Mouse (Mus musculus): Measurements from ENCODE around the gene Tspo.

Gene Tspo

GRCm38 (mm10) chr15:83563327-83563856 lies at the start of gene Tspo, which contains the start of gene Mcat:
Tspo (plus strand) TSS chr15:83563592.
Mcat (minus strand) TSS chr15:83563787.
- DNase-seq: peak; percentile 84

DNA sequence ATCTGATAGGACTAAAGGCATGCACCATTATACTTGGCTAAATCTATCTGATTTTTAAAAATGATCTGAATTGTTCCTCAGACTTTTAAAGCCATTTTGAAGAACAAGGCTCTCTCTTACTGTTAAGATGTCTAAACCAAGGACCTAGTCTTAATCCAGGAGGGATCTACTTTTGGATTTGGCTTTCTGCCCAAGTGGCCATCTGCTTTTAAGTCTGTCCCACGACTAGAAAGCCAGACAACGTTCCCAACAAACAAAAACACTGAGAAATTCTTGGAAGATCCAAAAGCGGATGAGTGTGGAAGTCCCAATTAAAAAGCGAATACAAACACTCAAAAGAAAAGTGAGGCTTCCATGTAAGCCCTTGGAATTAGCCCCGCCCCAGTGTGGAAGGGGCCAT lies 48.4 kb upstream of the Tspo start:
- DNase-seq: no peak

- peak; percentile 74 for DNase-seq
These were observed 45.0 kb upstream of the Tspo start for GRCm38 (mm10) chr15:83518215-83519048.

DNA sequence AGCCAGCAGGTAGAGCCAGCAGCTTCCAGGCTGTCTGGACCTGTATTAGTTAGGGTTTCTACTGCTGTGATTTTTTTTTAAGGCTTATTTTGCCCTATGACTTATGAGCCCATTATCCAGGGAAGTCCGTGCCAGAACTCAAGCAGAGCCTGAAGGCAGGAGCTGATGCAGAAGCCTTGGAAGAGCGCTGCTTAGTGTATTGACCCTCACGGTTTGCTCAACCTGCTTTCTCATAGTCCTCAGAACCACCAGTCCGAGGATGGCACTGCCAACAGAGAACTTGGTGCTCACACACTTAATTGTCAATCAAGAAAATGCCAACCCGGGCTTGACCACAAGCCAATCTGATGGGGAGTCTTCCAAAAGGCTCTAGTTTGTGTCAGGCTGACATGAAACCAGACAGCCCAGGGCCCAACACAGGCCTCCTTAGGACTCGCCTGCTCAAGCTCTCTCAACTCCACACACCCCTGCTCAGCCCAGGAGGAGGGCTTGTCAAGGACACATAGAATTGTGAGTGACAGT lies 42.5 kb upstream of the Tspo start:
- no peak for DNase-seq

- no peak for DNase-seq
These were observed 40.2 kb upstream of the Tspo start for GRCm38 (mm10) chr15:83523196-83523595.

DNA sequence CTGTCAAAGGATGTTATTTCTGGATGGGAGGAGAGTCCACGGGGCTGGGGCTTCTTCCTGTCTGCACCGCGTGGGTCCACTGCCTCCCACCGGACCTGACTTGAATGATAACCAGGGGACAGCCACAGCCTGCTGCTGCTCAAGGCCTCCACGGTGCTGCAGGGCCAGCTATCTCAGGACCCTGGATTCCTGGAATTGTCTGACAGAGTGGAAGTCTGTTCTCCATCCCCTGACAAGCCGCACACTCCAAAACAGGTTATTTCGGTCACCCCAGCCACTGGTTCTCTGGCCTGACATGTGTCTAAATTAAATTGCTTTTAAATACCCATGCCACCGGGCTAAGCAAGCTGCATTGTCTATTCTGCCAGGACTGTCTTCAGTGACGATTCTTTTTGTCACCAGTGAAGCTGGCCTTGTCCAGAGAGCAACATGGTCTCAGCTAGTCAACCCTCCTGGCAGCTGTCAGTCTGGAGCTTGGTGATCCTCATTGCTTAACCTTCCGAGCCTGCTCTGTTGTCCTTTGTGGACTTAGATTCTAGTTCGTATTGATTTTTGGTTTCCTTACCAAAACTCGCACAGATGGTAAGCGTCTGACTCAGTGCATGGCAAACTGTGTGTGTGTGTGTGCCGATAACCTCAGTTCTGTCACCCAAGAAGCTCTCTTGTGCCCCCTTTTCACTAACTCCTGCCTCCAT lies 39.6 kb upstream of the Tspo start:
- DNase-seq: no peak

GRCm38 (mm10) chr15:83524333-83524729 lies 39.1 kb upstream of the Tspo start:
- DNase-seq: no peak

- peak; percentile 74 for DNase-seq
These were observed 36.8 kb upstream of the Tspo start, which contains the start of gene Bik for GRCm38 (mm10) chr15:83526424-83527091. Bik (plus strand) TSS chr15:83526862.

DNA sequence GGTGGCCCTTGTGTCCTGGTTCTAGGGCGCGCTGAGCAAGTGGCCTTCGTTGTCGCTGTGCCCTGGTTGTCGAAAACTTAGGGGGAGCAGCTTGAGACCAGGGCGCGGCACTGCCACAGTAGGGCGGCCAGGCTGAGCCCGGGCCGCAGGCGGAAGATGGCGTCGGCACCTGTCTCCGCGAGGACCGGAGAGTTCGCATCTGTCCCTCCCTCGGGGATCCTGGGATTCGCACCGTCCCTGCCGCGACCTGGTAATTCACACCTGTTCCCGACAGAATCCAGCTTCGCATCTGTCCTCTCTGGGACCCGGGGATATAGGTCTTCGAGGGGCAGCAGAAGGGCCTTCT lies 36.3 kb upstream of the Tspo start:
- DNase-seq: no peak

DNA sequence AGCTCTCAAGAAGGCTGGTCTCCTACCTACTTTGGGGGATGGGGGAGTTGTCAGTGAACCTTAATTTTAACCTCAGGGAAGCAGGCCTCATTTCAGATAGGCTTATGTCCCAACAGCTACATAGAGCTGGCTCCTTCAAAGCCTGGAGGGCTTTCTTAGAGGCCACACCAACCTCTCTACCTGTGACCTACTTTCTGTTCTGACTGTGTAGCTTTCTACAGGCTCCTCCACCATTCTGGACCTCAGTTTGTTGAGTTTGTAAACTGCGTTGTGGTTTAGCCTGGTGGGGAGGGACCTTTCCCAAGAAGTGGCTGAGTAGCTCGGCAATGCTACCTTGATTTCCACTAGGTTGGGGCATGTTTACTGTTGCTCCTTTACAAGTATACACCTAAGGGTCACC lies 35.6 kb upstream of the Tspo start:
- no peak for DNase-seq

GRCm38 (mm10) chr15:83528892-83529291 lies 34.5 kb upstream of the Tspo start:
- DNase-seq: no peak

DNA sequence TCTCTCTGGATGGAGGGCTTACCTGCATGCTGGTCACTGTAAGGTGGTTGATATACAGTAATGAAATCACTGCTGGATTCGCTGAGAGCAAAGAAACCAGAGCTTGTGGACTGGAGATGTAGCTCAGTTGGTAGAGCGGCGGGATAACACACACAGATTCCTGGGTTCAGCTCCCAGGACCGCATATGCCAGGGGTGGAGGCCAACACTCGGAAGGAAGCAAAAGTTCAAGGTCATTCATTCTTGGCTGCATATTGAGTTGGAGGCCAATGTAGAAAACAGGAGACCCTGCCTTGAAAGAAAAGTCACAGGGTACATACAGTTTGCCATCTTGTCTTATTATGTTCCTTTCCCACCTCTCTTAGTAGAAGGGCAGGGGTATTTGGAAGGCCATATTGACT lies 33.6 kb upstream of the Tspo start:
- DNase-seq: no peak

GRCm38 (mm10) chr15:83530233-83530632 lies 33.2 kb upstream of the Tspo start:
- no peak for DNase-seq

DNA sequence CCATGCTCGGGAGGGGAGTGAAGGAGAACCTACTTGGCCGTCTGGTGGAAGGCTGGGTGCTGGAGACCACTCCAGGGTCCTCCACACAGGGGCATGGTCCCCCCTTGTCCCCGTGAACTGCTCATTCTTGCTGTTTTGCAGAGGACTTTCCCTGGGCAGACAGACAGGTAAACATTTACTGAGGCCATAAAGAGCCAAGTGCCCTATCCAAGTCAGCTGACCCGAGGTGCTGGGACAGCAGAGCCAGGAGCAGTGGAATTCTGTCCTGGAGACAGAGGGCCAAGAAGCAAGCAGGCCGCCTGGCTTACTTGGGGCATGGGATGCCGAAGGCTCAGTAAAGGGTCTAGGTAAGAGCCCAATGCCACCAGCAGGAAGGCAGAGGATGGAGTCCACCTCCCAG lies 32.7 kb upstream of the Tspo start:
- DNase-seq: no peak

DNA sequence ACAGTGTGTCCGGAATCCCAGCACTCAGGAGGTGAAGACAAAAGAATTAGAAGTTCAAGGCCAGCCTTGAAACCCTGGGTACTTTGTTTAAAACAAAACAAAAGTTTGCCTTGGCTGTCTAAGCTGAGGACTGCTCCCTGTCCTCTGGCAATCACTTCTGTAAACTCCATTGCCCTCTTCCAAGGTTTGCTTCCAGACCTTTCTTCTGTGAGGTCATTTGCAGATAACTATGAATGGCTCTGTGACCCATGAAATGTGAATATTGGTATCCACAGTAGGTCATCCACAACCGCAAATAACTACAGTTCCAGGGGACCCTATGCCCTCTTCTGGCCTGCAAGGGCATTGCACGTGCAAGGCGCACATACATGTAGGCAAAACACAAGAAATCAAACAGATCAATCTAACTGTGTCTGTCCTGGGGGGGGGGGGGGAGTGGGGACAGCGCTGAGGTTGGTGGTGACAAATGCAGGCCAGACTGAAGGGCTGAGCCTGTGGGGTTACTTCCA lies 31.4 kb upstream of the Tspo start:
- DNase-seq: no peak

DNA sequence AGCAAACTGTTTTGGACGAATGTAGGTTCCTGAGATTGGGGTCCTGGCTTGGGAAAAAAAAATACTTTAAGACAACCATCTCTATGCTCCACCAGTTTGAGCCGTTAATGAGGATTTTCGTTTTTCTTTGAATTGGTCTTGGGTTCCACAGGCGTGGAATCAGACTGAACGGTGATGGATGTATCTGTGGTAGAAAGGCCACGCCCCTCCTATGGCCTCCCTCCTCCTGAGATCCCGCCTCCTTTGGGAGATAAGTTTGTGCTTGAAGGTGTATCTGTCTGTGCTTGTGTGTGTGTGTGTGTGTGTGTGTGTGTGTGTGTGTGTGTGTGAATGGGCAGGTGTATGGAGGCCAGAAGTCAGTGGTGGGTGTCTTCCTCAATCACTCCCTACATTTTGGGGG lies 30.8 kb upstream of the Tspo start:
- no peak for DNase-seq

DNA sequence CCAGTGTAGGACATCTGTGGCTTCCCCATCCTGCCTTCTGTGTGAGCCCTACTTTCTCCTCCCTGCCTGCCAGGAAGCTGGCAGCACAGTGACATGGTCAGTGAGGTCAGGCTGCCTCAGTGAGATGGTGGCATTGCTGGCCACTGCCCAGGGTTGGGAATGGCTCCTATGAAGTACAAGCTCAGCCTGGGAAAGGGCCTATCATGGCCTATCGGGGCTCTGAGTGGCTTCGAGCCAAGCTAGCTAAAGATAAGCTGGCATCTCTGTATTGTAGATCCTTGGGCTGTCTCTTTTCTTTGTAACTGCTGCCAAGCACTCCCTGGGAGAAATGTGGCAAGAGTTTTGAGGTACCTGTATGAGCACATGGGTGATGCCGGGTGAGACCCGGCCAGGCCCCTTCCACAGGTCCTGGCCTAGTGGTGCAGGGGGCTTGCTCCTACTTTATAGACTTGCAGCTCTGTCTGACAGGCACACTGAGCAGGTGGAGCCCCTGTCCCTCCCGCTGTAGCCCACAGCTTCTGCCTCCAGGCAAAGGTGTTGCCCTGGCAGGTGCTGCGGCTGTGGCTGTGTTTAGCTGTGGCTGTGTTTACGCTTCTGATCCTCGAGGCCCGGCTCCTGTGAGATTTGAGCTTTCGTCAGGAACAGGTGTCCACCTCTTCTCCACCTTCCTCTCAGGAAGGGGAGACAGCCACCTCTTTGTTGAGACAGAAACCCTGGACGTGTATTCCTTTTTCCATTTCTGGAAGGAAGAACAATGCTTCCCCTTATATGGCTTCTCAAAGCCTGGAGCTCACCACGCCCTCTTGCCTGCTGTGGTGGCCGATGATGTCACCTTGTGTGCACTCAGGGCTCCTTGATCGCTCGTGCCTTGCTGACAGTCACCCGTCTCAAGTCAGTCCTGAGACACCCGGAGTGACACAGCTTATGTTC lies 28.2 kb upstream of the Tspo start:
- no peak for DNase-seq

DNA sequence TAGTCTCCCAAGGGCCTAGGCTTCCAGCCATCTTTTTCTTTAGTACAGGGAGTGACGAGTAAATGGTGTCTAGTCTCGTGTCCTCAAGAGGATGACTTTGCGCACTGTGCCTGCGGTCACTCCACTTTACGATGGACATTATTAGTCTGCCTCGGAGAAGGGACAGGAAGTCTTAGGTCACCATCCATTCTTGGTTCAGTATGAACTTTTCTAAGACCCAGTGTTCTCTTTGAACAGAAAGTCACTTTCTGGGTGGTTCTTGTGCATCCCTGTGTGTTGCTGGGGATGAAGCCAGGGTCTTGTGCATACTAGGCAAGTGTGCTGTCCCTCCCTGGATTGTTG lies 27.5 kb upstream of the Tspo start:
- no peak for DNase-seq

DNA sequence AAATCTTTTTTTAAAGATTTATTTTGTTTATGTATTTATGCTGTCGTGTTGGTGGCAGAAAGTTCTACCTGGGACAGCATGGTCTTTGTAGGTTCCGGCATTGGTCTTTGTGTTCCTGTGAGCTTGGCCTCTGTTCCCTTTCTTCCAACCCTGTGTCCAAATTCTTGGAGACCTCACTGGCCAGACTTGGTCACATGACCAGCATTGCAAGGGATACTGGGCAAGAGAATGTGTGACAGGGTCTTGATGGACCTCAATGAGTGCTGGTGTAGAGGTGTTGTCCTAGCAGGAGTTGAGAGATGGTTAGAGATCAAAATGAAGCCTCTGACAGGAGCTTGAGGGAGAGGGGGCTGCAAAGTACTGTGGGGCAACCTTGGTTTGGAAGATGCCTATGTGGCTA lies 24.5 kb upstream of the Tspo start:
- DNase-seq: no peak

- DNase-seq: no peak
These were observed 23.5 kb upstream of the Tspo start for GRCm38 (mm10) chr15:83539905-83540304.

DNA sequence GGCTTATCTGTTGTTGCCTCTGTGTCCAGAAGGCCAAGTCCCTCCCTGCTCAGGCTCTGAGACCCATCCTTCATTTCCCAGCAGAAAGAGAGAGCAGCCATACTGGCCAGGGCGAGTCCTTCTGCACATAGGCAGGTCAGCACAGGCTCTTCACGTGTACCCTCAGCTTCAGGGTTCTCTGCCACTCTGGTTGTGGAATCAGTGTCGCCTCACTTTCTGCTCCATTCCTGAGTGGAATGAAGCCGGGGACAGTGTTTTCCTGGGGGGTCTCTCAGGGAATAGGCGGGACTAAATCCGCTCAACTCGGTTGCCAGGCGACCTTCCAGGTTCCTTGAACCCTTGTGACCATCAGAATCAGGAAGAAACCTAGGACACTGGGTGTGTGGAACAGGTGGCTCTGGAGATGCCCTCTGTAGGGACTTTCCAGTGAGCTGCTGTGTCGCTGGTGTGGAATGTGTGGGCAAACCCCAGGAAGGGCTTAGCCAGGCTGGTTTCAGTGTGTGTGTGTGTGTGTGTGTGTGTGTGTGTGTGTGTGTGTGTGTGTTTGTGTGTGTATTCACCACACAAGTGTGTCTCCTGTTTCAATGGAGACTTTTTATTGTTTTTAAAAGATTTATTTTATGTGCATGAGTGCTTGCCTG lies 21.6 kb upstream of the Tspo start:
- DNase-seq: no peak

DNA sequence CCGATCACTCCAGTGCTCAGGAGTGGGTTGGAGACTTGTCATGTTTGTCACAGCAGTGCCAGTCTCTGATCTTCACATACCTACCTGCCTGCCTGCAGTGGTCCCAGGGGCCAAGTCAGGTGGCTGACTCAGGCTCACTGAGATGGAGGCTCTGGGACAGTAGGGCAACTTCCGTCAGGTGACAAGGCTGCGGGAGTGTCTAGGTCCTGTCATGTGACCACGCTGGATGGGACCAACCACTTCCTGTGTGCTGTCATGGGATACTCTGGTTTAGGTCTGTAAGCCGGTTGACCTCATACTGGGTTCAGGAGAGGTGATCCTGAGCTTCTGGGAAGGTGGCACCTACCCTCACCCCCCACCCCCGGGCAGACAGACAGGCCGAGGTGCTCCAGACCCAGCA lies 17.4 kb upstream of the Tspo start:
- DNase-seq: no peak
